Mouse (Mus musculus) intestine, embryonic 15.5 days (tissue): ENCODE results near the gene Gimap3. TPM values are rescaled to one million over a fixed set of nuclear protein-coding genes. Genes with fewer than 3 reads are reported as not detected.
A peak's percentile ranks its signal among the peaks of the same experiment; 100 is the strongest.

ENCODE experiments used
- ATAC-seq: fragments of 200-750 bp; cut with Nextera tagmentation; 2 replicates; pipeline ENCODE4 v1.8.0; 2017; ENCODE audit warnings: moderate TSS enrichment, moderate library complexity
- H3K27ac ChIP-seq: fragments of 300-500 bp; sonication (generic); 2 replicates; pipeline ENCODE4 v1.5.1; 2015; ENCODE audit warnings: mild to moderate bottlenecking, inconsistent platforms
- H3K27me3 ChIP-seq: fragments of 300-500 bp; sonication (generic); replicated peaks from 2 replicates; pipeline ENCODE4 v1.6.1; 2015; ENCODE audit warnings: inconsistent platforms
- H3K36me3 ChIP-seq: fragments of 300-500 bp; sonication (generic); 2 replicates; pipeline ENCODE4 v1.6.1; 2015; ENCODE audit warnings: inconsistent platforms
- H3K4me1 ChIP-seq: fragments of 300-500 bp; sonication (generic); replicated peaks from 2 replicates; pipeline ENCODE4 v1.6.1; 2015; ENCODE audit warnings: inconsistent platforms
- H3K4me2 ChIP-seq: fragments of 300-500 bp; sonication (generic); replicated peaks from 2 replicates; pipeline ENCODE4 v1.6.1; 2015; ENCODE audit warnings: mild to moderate bottlenecking, inconsistent platforms
- H3K4me3 ChIP-seq: fragments of 300-500 bp; sonication (generic); replicated peaks from 2 replicates; pipeline ENCODE4 v1.5.1; 2015; ENCODE audit warnings: inconsistent platforms
- H3K9ac ChIP-seq: fragments of 300-500 bp; sonication (generic); 2 replicates; pipeline ENCODE4 v1.6.1; 2015; ENCODE audit warnings: inconsistent platforms
- H3K9me3 ChIP-seq: fragments of 300-500 bp; sonication (generic); 2 replicates; pipeline ENCODE4 v1.6.1; 2016; ENCODE audit warnings: inconsistent platforms
- WGBS: fragments of 180-500 bp; shearing (Covaris S2); methylation state at CpG from one replicate; pipeline ENCODE4 v1.1.7; 2015; 5-methylcytosine and 5-hydroxymethylcytosine counted together
- polyA plus RNA-seq: library from polyadenylated mRNA; unstranded; fragments of >200 nt; fragmentation: Nextera tagmentation; extraction: Ambion mirVana; gene quantifications from 2 replicates; pipeline ENCODE4 v1.2.1, GENCODE M21; 2015

Gene Gimap3
- 0.15 and 0.20 TPM in 2 replicates for polyA plus RNA-seq

- peaks cover 5% of the 10 kb centered on the region for H3K4me1 ChIP-seq
- no peak within 1 kb of the TSS for H3K27ac ChIP-seq
- H3K9me3 ChIP-seq, result no peaks in the 10 kb centered on the region
- 83% methylated on average over 3 of the region's 3 CpGs for WGBS
- H3K4me2 ChIP-seq, result no peak within 1 kb of the TSS
- H3K9ac ChIP-seq, result no peak within 1 kb of the TSS
- H3K27me3 ChIP-seq, result no peaks in the 10 kb centered on the region
- H3K4me3 ChIP-seq, result no peak within 1 kb of the TSS
- H3K36me3 ChIP-seq, result no peaks in the 10 kb centered on the region
- ATAC-seq, result no peak
These were observed at the start of gene Gimap3 for GRCm38 (mm10) chr6:48770696-48771095. Gimap3 (minus strand) TSS chr6:48770851.

- no peak overlapping the region for H3K9ac ChIP-seq
- no peaks in the 10 kb centered on the region for H3K36me3 ChIP-seq
- H3K27ac ChIP-seq, result no peak overlapping the region
- no peak overlapping the region for H3K4me2 ChIP-seq
- no peak overlapping the region for H3K4me3 ChIP-seq
- ATAC-seq, result peak; percentile 59; the same call in 1 of the 2 replicates
- no peaks in the 10 kb centered on the region for H3K4me1 ChIP-seq
- no peaks in the 10 kb centered on the region for H3K27me3 ChIP-seq
- H3K9me3 ChIP-seq, result no peaks in the 10 kb centered on the region; the same call in 1 of the 2 replicates
- 8% methylated on average over 6 of the region's 6 CpGs for WGBS
These were observed 47.2 kb upstream of the Gimap3 start for GRCm38 (mm10) chr6:48817815-48818214.

GRCm38 (mm10) chr6:48815013-48815412 is 44.4 kb upstream of the Gimap3 start:
- no peak overlapping the region for H3K27ac ChIP-seq
- no peak overlapping the region for H3K4me2 ChIP-seq
- no peaks in the 10 kb centered on the region for H3K4me1 ChIP-seq
- H3K9me3 ChIP-seq, result no peaks in the 10 kb centered on the region; the same call in 1 of the 2 replicates
- H3K9ac ChIP-seq, result no peak overlapping the region
- no peak overlapping the region for H3K4me3 ChIP-seq
- ATAC-seq, result no peak
- no peaks in the 10 kb centered on the region for H3K27me3 ChIP-seq
- H3K36me3 ChIP-seq, result no peaks in the 10 kb centered on the region

GRCm38 (mm10) chr6:48809494-48810219 is 39.0 kb upstream of the Gimap3 start:
- Histone ChIP-seq H3K4me1 (no peaks in the 10 kb centered on the region), H3K27ac (no peak overlapping the region), H3K4me2 (no peak overlapping the region), H3K4me3 (no peak overlapping the region), H3K9me3 (no peaks in the 10 kb centered on the region), H3K27me3 (no peaks in the 10 kb centered on the region), H3K36me3 (no peaks in the 10 kb centered on the region), H3K9ac (no peak overlapping the region)
- WGBS, result 48% methylated on average over 3 of the region's 3 CpGs
- ATAC-seq, result no peak

GRCm38 (mm10) chr6:48806746-48807145 is 36.1 kb upstream of the Gimap3 start:
- H3K27ac ChIP-seq, result no peak overlapping the region
- no peak overlapping the region for H3K4me2 ChIP-seq
- H3K9ac ChIP-seq, result no peak overlapping the region
- WGBS, result 90% methylated on average over 3 of the region's 3 CpGs
- no peak for ATAC-seq
- no peaks in the 10 kb centered on the region for H3K9me3 ChIP-seq
- H3K4me3 ChIP-seq, result no peak overlapping the region
- H3K36me3 ChIP-seq, result no peaks in the 10 kb centered on the region
- no peaks in the 10 kb centered on the region for H3K27me3 ChIP-seq
- H3K4me1 ChIP-seq, result no peaks in the 10 kb centered on the region

GRCm38 (mm10) chr6:48804346-48804745 is 33.7 kb upstream of the Gimap3 start:
- Histone ChIP-seq H3K4me1 (no peaks in the 10 kb centered on the region), H3K9me3 (no peaks in the 10 kb centered on the region), H3K4me2 (no peak overlapping the region), H3K27ac (no peak overlapping the region), H3K9ac (no peak overlapping the region), H3K36me3 (no peaks in the 10 kb centered on the region), H3K4me3 (no peak overlapping the region), H3K27me3 (no peaks in the 10 kb centered on the region)
- 83% methylated on average over 5 of the region's 5 CpGs for WGBS
- ATAC-seq, result no peak

- Histone ChIP-seq H3K9me3 (no peaks in the 10 kb centered on the region), H3K27ac (no peak overlapping the region), H3K4me3 (no peak overlapping the region), H3K4me1 (no peaks in the 10 kb centered on the region), H3K4me2 (no peak overlapping the region), H3K36me3 (no peaks in the 10 kb centered on the region), H3K9ac (no peak overlapping the region), H3K27me3 (no peaks in the 10 kb centered on the region)
- ATAC-seq, result no peak
These were observed 32.9 kb upstream of the Gimap3 start for GRCm38 (mm10) chr6:48803406-48804051.

- WGBS, result 80% methylated on average over 1 of the region's 1 CpGs
These were observed 31.2 kb upstream of the Gimap3 start for GRCm38 (mm10) chr6:48801897-48802296.

GRCm38 (mm10) chr6:48787867-48788266 is 17.2 kb upstream of the Gimap3 start:
- H3K36me3 ChIP-seq, result no peaks in the 10 kb centered on the region

More at GRCm38 (mm10) chr6:48801897-48802296, 31.2 kb upstream of the Gimap3 start:
- no peak overlapping the region for H3K27ac ChIP-seq
- no peak overlapping the region for H3K4me3 ChIP-seq
- H3K4me1 ChIP-seq, result no peaks in the 10 kb centered on the region
- no peak overlapping the region for H3K4me2 ChIP-seq
- H3K27me3 ChIP-seq, result no peaks in the 10 kb centered on the region
- H3K9ac ChIP-seq, result no peak overlapping the region
- H3K9me3 ChIP-seq, result no peaks in the 10 kb centered on the region
- H3K36me3 ChIP-seq, result no peaks in the 10 kb centered on the region
- no peak for ATAC-seq

GRCm38 (mm10) chr6:48785601-48786000 is 14.9 kb upstream of the Gimap3 start:
- no peaks in the 10 kb centered on the region for H3K36me3 ChIP-seq
- no peaks in the 10 kb centered on the region for H3K27me3 ChIP-seq
- H3K4me1 ChIP-seq, result no peaks in the 10 kb centered on the region; the same call in 1 of the 2 replicates
- no peak for ATAC-seq
- H3K4me3 ChIP-seq, result no peak overlapping the region
- no peak overlapping the region for H3K9ac ChIP-seq
- H3K9me3 ChIP-seq, result no peaks in the 10 kb centered on the region
- WGBS, result 67% methylated on average over 2 of the region's 2 CpGs
- H3K27ac ChIP-seq, result no peak overlapping the region
- H3K4me2 ChIP-seq, result no peak overlapping the region

More at GRCm38 (mm10) chr6:48787867-48788266, 17.2 kb upstream of the Gimap3 start:
- WGBS, result 73% methylated on average over 2 of the region's 2 CpGs
- Histone ChIP-seq H3K4me1 (no peaks in the 10 kb centered on the region; the same call in 1 of the 2 replicates), H3K27me3 (no peaks in the 10 kb centered on the region), H3K27ac (no peak overlapping the region), H3K4me3 (no peak overlapping the region), H3K9ac (no peak overlapping the region), H3K4me2 (no peak overlapping the region), H3K9me3 (no peaks in the 10 kb centered on the region)
- no peak for ATAC-seq

GRCm38 (mm10) chr6:48785189-48785588 is 14.5 kb upstream of the Gimap3 start:
- no peak overlapping the region for H3K9ac ChIP-seq
- 0 out of 2 replicates have a peak, but pooled peaks have one; percentile 28 for ATAC-seq
- WGBS, result 50% methylated on average over 1 of the region's 1 CpGs
- H3K9me3 ChIP-seq, result no peaks in the 10 kb centered on the region
- no peak overlapping the region for H3K4me2 ChIP-seq
- 0 out of 2 replicates have a peak overlapping the region, but pooled peaks have one; percentile 23 for H3K27ac ChIP-seq
- H3K27me3 ChIP-seq, result no peaks in the 10 kb centered on the region
- no peak overlapping the region for H3K4me3 ChIP-seq
- no peaks in the 10 kb centered on the region; the same call in 1 of the 2 replicates for H3K4me1 ChIP-seq
- no peaks in the 10 kb centered on the region for H3K36me3 ChIP-seq

- H3K27ac ChIP-seq, result no peak overlapping the region
- no peak for ATAC-seq
- H3K9ac ChIP-seq, result no peak overlapping the region
- no peaks in the 10 kb centered on the region for H3K9me3 ChIP-seq
- H3K4me1 ChIP-seq, result no peaks in the 10 kb centered on the region; the same call in 1 of the 2 replicates
- no peaks in the 10 kb centered on the region for H3K36me3 ChIP-seq
- H3K4me2 ChIP-seq, result no peak overlapping the region
- WGBS, result 82% methylated on average over 1 of the region's 1 CpGs
- no peak overlapping the region for H3K4me3 ChIP-seq
- H3K27me3 ChIP-seq, result no peaks in the 10 kb centered on the region
These were observed 13.8 kb upstream of the Gimap3 start for GRCm38 (mm10) chr6:48784406-48784805.
